Mouse (Mus musculus) urinary bladder, postnatal 25 days (tissue): ENCODE results near the gene 1700001C19Rik.
"Not testable (repeated sequence)": the region's sequence is repeated elsewhere in the genome, so short reads cannot be mapped to it uniquely, and the experiment has no call there.

Experiments used
- DNase-seq: peaks from one replicate; pipeline ENCODE4 v3.0.0; 2022; ENCODE audit warnings: low spot score

1700001C19Rik gene

GRCm38 (mm10) chr17:47430815-47431214 lies 6.4 kb downstream of the 1700001C19Rik start:
- DNase-seq, result no peak

DNA sequence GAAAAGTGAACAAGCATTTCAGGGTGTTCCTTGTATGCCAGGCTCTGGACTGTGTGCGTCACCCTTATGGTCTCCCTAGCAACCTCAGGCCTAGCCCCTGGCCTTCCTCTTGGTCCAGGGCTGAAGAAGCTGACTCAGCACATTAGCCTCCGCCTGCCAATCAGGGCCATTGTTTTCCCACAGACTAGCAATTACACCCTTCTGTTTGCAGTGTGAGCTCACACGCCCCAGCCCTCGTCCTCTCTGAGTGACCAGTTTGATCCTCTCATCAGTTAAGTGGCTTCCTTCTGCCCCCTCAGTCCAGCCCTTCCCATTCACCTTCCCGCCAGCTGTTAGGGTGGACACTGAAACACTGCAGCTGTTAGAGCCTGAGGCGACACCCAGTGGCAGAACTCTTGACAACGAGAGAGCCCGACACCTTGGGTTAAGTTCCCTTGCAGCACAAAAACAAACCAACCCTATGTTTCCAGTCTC lies 8.3 kb downstream of the 1700001C19Rik start:
- no peak for DNase-seq

DNA sequence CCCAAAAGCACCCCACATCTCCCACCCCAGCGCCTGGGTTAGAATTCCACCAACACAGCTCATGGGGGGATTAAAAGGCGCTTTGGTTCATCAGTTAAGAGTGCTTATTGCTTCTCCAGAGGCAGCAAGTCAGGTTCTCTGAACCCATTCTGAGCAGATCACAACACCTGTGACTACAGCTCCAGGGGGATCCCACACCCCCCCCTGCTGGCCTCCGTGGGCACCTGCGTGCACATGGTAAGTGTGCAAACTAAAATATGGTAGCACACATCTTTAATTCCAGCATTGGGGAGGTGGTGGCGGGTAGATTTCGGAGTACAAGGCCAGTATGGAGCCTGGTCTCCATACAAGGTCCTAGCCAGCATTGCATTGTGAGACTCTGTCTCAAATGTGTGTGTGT lies 9.9 kb downstream of the 1700001C19Rik start:
- DNase-seq, result no peak

GRCm38 (mm10) chr17:47424186-47424585 lies 13.0 kb downstream of the 1700001C19Rik start:
- DNase-seq, result no peak

DNA sequence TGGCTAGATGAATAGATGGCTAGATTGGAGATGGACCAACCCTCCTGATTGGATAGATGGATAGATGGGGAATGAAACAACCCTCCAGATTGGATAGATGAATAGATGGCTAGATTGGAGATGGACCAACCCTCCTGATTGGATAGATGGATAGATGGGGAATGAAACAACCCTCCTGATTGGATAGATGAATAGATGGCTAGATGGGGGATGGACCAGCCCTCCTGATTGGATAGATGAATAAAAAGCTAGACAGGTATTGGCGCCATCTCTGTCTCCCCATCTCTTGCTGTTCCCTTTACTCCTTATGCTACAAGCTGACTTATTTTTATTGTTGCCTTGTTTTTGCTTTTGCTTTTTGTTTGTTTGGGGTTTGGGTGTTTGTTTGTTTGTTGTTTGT lies 14.6 kb downstream of the 1700001C19Rik start:
- DNase-seq, result not testable (repeated sequence)

- DNase-seq, result no peak
These were observed 15.6 kb downstream of the 1700001C19Rik start for GRCm38 (mm10) chr17:47421566-47421965.

DNA sequence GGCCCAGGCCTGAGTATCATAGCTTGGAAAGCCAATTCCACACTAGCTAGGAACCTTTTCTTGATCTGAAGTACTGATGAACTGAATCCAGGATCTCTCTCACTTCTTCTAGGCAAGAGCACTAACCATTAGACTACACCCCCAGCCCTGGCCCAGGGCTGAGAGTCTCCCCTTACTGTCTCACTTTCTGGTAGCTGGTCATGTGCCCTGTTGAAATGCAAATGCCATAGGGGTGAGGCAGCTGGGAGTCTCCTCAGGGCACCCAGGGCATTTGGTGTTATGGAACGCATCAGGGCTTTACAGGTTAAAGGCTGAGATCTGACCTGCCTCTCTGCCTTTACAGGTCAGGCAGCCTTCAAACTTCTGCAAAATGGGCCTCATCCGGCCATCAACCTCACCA lies 17.0 kb downstream of the 1700001C19Rik start:
- no peak for DNase-seq

DNA sequence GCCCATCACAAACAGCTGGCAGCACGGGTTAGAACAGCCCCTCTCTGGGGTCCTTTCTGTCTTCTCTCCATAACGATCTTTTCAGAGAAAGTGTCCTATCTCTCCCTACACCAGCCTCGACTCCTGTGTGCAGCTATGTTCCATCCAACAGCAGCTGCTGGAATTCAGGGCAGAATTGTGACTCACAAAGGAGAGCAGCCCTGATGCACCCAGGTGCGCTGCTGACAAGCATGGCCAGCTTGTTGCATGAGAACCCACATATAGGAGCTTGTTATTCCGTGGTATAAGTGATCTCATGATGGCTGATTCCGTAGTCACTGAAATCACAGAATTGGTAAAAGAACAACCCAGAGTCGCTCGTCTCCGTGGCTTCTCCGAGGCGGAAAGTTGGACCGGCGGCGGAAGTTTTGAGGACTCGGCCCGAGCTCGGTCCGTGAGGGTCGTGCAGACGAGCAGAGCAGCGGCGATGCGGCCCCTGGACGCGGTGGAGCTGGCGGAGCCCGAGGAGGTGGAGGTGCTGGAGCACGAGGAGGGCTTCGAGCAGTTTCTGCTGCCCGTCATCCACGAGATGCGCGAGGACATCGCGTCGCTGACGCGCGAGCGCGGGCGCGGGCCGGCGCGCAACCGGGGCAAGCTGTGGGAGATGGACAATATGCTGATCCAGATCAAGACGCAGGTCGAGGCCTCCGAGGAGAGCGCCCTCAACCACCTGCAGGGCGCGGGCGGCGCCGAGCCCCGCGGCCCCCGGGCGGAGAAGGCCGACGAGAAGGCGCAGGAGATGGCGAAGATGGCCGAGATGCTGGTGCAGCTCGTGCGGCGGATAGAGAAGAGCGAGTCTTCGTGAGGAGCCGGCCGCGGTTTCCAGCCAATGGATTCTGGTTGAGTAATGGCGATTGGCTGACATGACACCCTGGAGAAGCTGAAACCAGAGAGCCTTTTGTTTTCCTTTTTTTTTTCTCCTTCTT lies 27.0 kb downstream of the 1700001C19Rik start:
- DNase-seq, result peak; percentile 19

GRCm38 (mm10) chr17:47408558-47408898 lies 28.6 kb downstream of the 1700001C19Rik start:
- DNase-seq, result peak; percentile 73

- DNase-seq, result no peak
These were observed 29.2 kb downstream of the 1700001C19Rik start for GRCm38 (mm10) chr17:47407717-47408557.

- DNase-seq, result no peak
These were observed 36.7 kb downstream of the 1700001C19Rik start, which contains the start of gene Guca1a for GRCm38 (mm10) chr17:47400451-47400850. TSS of gene Guca1a (minus strand) at chr17:47400584.

DNA sequence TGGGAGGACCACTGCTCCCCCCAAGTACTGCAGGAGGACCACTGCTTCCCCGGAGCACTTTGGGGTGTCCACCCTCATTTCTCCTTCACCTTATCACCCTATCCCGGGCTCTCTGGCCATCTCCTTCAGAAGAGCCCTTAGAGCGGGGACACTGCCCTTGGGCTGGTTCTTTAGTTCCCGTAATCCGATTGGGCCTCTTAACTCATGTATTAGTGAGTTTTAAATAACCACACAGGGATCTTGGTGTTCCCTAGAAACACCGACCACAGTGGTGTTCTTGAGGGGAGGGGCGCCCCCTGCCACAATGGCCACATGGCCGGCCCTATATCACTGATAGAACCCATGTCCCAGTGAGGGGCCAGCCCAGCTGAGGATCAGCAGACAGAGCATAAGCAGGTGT lies 38.1 kb downstream of the 1700001C19Rik start:
- no peak for DNase-seq

- peak; percentile 56 for DNase-seq
These were observed 41.7 kb downstream of the 1700001C19Rik start for GRCm38 (mm10) chr17:47395376-47395913.

GRCm38 (mm10) chr17:47394223-47394869 lies 42.8 kb downstream of the 1700001C19Rik start:
- DNase-seq, result peak; percentile 30

DNA sequence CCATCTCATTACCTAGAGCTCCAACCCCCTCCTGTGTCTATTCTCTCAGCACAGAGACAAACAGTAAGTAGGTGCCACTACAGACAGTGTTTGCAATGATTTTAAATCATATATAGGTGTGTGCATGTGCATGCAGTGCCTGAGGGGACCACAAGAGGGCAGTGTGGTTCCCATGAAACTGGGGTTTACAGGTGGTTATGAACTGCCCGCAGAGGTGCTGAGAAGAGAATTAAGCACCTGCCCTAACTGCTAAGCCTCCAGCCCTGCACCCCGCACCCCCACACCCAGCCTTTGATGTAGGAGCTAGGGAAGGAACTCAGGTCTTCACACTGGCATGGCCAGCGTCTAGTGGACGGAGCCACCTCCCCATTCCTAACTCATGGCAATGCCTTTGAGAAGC lies 50.5 kb downstream of the 1700001C19Rik start:
- peak; percentile 60 for DNase-seq

DNA sequence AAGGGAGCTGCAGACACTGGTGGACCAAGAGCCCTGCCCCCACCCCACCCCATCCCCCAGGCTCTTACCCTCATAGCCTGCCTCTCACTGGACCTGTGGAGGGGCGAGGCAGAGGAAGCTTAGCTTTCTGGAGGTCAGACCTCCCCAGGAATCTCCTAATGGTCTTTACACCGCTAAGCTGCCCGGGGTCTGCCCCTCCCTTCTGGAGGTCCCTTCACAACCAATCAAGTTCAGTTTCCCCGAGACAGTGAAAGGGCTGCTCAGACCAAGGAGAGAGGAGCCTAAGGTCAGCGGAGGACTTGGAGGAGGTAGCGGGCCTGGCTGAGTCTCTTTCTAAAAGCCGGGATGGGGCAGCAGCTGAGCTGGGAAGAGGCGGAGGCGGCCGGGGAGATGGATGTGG lies 52.0 kb downstream of the 1700001C19Rik start, which contains the start of gene Guca1b:
TSS of gene Guca1b (plus strand) at position 249 of the 400 bp plus-strand sequence.
- no peak for DNase-seq

DNA sequence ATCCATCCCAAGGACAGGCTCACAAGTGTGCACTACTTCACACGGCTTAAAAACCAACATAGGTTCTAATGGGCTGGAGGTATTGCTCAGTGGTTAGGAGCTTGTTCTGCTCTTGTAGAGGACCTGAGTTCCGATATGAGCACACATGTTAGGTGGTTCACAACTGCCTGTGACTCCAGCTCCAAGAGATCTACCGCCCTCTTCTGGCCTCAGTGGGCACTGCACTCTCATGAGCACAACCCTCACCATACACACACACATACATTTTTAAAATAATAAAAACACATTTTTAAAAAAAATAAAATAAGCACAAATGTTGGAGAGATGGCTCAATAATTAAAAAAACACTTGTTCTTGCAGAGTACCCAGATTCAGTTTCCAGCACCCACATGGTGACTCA lies 53.1 kb downstream of the 1700001C19Rik start:
- no peak for DNase-seq

- no peak for DNase-seq
These were observed 53.9 kb downstream of the 1700001C19Rik start for GRCm38 (mm10) chr17:47383266-47383665.

GRCm38 (mm10) chr17:47381917-47382316 lies 55.3 kb downstream of the 1700001C19Rik start:
- DNase-seq, result no peak

DNA sequence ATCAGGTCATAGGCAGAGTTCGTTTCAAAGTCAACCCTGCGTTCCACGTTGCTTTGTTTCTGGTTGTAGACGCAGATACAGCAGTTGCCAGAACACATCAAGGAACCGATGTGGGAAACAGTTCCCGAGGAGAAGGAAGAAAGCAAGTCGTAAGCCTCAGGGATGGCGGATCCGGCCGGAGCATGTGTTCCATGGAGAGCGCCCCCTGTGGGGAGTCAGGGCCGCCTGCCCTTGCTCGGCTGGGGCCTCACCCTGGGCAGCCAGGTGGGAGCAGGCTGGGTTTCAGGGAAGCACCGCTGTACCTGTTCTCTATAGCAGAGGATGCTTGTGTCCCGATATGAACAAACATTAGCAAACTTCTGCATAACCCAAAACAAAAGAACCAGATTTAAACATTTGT lies 59.0 kb downstream of the 1700001C19Rik start:
- no peak for DNase-seq

DNA sequence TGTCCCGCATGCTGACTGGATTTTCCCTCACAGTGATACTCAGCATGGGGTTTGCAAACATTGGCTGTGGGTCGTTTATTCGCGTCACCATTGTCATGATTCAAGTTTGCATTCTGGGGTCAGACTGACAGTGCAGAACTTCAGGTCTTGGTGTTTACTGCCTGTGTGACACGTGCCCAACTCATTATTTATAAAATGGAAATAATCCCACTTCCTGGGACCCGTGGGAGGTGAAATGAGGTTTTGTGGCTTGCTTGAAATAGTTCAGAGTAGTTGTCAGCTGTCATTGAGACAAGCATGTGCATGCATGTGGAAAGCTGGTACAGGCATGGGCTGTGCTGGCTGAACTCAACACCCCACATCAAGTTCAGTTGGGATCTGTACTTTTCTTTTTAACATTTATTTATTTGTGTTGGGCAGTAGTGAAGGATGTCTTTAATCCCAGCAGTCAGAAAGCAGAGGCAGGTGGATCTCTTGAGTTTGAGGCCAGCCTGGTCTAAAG lies 60.3 kb downstream of the 1700001C19Rik start:
- DNase-seq, result no peak

- DNase-seq, result no peak
These were observed 63.2 kb downstream of the 1700001C19Rik start for GRCm38 (mm10) chr17:47373991-47374390.
